Mouse (Mus musculus) cerebellum, postnatal 4 days (tissue): ENCODE data around the gene Olfr1179.
"Not testable (repeated sequence)": the region's sequence is repeated elsewhere in the genome, so short reads cannot be mapped to it uniquely, and the experiment has no call there.

Experiments used
- DNase-seq, 2 experiments: peaks; one replicate each; pipeline ENCODE4 v3.0.0; 2022; ENCODE audit warnings: low spot score in 2 of 2, mixed read lengths in 1 of 2

The Olfr1179 gene

DNA sequence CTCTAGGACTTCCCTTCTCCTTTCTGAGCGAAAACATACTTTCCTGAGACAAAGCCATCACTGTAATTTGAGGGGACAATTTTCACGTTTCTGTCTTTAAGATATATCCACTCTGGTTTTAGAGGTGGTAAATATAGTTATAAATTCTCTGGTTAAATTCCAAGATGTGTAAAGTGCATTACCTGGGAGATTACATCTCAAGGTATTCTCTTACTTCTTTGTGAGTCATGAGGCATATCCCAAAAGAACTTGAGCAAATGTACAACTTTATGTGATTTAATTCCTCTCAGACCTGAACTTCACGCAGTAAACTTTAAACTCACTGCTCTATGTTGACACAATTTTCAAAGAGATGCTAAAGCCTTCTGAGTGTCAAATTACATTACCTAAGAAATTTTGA is at the start of gene Olfr1179:
Gene Olfr1179, minus strand, starts transcription at position 101 of the 400 bp plus-strand sequence.
- no peak for DNase-seq

GRCm38 (mm10) chr2:88454567-88454966 is 48.3 kb upstream of the Olfr1179 start, which contains the start of gene Olfr1183:
Gene Olfr1183, plus strand, starts transcription at chr2:88454867.
- not testable (repeated sequence) for DNase-seq

GRCm38 (mm10) chr2:88449031-88449430 is 42.8 kb upstream of the Olfr1179 start, which contains the start of gene Gm13757:
Gene Gm13757, minus strand, starts transcription at chr2:88449131.
- DNase-seq = no peak

DNA sequence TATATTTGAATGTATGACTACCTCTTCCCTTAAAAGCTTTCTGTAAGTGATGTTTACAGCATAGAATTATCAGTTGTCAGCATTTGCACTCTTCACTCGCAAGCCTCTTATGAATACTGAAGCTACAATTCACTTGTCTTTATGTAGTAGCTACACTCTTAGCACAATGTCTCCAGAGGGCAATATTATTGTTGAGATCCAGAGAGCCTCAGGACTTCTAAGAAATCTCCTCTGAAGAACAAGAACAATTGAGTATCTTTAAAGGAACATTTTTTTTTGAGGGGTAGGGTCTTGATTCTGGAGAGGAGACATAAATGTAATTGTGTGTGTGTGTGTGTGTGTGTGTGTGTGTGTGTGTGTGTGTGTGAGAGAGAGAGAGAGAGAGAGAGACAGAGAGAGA is 19.8 kb upstream of the Olfr1179 start, which contains the start of gene Olfr1181:
Gene Olfr1181, minus strand, starts transcription at position 101 of the 400 bp plus-strand sequence.
- DNase-seq = no peak

GRCm38 (mm10) chr2:88419051-88419450 is 12.8 kb upstream of the Olfr1179 start, which contains the start of gene Olfr1180:
Gene Olfr1180, minus strand, starts transcription at chr2:88419151.
- no peak for DNase-seq

DNA sequence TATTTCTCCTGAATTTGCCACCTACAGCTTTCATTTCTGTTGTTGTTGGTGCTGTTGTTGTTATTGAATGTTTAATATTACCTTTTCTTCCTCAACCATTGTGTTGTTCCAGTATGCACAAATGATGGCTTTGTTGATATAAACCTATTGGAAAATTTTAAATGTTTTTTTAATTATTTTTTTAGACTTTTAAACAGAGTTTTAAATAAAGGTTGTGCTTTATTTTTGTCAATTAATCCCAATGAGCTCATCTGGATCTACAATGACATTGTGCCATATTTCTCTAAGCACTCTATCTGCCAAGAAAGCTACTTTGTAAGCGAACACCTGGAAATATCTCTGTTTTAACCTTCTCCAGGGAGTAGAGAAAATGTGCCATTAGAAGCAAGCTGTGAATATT is 19.5 kb downstream of the Olfr1179 start, which contains the start of gene Olfr1178:
Gene Olfr1178, plus strand, starts transcription at position 301 of the 400 bp plus-strand sequence.
- no peak for DNase-seq

- no peak for DNase-seq
These were observed 49.9 kb downstream of the Olfr1179 start for GRCm38 (mm10) chr2:88356304-88356703.
